Mouse (Mus musculus) embryo, embryonic 10.5 days (tissue): ENCODE results near the gene Osbpl9.

Source experiments
- DNase-seq: peaks from one replicate; pipeline ENCODE4 v3.0.0-alpha.2; 2015; ENCODE audit warnings: low spot score

The Osbpl9 gene

DNA sequence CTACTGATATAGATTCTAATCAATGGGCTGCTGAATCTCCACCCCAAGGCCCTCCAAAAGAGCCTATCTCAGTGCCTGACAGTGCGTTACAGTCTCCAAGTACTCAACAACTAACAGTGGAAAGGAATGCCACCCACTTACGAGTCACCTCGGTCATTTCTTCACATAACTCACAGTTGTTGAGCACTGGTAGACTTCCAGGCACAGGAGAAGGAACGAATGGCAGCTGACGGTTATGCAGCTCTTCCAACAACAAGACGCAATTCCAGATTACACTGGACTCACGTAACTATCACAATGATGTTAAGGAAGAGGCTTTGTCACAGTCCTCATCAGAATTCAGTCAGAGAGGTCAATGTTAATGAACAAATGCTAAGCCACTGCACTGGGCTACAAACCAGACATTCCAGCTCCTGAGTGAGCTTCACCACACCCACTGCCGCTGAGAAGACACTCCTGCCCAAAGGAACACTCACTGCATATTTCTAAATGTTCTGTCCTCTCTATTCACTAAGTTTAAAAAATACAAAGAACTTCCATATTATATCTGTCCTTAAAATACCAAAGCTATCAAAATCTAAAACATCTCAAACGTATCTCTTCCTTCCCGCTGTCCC is 70.7 kb downstream of the Osbpl9 start:
- no peak for DNase-seq

DNA sequence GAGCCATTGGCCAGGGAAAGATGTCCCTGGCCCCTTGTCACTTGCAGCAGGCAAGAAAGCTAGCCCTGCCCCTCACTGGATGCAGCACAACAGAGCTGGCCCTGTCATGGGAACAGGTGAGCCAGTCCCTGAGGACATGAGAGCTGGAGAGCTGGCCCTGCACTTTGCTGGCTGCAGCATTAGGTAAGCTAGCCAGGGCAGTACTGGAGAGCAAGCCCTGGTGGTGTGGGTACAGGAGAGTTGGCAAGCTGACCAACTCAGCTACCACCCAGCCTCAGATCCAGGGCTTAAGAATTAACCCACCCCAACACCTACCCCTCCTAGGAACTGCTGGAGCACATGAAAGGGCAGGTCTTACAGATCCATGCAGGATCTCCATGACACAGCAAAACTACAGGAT is 73.1 kb downstream of the Osbpl9 start:
- no peak for DNase-seq

DNA sequence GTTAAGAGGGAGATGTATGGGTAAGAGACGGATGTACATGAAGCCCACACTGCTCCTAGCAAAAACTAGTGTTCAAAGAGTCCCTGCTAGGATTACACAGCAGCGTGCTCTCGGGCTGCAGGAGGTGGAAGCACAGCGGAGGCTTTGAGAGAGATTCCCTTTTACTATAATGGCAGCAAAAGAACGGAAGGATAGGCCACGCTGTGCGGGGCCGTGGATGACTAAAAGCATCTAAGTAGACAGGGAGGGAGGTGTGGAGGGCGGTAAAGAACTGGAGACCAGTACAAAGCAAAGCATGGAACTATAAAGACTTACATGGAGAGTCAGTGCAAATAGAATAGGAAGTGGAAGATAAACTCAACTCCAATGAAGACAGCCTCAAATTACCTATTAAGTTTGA is 74.1 kb downstream of the Osbpl9 start:
- DNase-seq: no peak

DNA sequence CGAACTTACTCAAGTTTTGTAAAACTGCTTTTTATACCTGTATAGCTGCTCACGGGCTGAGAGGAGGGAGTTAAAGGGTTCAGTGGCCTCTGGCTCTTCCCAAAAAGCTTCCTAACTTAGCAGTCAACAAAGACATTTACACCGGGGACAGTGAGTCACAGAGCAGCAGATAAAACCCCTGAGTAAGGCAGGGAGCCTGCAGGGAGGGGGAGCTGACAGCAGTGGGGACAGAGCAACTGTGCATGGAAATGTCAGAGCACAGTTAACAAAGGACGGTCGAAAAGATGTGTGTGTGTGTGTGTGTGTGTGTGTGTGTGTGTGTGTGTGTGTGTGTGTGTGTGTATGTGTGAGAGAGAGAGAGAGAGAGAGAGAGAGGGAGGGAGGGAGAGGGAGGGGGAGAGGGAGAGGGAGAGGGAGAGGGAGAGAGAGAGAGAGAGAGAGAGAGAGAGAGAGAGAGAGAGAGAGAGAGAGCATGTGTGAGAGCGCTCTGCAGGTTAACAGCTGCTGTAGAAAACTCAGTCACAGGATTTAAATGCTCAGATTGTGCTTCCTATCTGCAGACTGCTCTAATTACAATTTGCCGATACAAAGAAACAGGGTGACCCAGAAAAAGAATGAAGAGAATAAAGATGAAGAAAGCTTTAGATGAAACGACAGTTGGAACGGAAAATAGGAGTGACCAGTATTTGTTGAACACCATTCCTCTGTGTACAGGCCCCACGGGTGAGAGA is 75.1 kb downstream of the Osbpl9 start:
- no peak for DNase-seq

DNA sequence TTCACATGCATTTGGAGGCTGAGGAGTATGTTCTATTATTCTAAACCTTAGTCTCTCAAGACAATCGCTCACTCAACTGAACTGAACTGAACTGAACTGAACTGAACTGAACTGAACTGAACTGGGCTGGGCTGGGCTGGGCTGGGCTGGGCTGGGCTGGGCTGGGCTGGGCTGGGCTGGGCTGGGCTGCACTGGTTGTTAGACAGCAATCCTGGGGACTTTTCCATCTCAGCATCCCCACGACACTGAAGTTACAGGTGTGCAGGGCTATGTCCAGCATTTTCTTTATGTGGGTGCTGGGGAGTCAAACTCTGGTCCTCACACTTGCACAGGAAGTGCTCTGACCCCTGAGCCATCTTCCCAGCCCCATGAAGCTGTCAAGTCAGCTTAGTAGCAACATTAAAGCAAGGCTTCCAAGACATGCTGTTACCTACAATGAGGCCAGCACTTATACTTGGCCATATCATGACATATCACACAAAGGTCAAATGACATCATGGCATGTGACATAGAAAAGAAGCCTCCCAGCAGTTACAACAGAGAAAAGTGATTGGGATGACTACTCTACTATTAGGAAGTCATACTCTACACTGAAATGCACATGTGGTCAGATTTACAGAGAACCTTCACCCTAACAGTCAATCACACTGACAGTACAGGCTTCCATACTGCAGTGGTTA is 76.2 kb downstream of the Osbpl9 start:
- no peak for DNase-seq

GRCm38 (mm10) chr4:109122830-109123555 is 79.1 kb downstream of the Osbpl9 start:
- no peak for DNase-seq

DNA sequence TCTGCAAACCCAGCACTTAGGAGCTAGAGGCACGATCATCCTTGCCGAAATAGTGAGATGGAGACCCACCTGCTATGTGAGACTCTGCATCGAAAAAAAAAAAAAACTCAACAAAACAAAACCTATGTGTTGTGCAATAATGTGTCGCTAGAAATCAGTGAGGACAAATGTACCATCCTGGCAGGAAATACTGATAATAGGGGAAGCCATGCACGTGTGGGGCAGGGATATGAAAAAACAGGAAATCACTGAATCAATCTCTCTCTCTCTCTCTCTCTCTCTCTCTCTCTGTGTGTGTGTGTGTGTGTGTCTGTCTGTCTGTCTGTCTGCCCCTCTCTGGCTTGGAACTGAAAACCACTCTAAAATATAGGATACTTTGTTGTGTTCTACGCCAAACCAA is 81.3 kb downstream of the Osbpl9 start:
- no peak for DNase-seq

GRCm38 (mm10) chr4:109119641-109120125 is 82.4 kb downstream of the Osbpl9 start:
- no peak for DNase-seq

- DNase-seq: no peak
Observed at GRCm38 (mm10) chr4:109118327-109118659, 83.8 kb downstream of the Osbpl9 start.

DNA sequence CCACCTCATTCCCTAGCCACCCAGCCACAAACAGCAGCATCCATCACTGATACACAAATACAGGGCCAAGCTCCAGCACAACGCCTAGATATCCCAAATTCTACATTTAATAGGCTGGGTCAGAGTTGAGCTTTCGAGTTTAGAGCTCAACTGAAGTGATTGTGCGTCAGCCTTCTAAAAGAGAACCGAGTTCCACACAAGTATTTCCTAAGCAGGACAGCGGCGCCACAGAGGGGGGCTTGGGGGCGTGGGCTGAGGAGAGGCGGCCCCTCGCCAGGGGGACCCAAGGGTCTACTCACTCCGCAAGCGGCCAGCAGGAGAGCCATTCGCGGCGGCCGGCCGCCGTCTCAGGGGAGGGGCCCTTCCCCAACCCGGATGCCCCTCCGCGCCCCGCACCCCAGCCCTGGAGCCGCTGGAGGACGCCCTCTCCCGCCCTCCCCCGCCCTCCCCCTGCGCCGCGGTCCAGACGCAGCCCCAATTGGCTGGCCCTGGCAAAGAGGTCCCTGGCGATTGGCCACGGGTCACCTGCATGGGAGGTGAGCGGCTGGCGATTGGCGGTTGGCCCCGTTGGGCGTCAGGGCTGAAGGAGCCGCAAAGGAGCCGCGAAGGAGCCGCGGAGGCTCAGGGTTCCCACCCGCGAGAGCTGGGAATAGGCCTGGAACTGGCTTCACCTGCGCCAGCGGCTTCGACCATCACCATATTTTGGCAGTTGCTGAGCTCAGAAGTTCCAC is 84.3 kb downstream of the Osbpl9 start:
- peak; percentile 94 for DNase-seq

- peak; percentile 22 for DNase-seq
Observed at GRCm38 (mm10) chr4:109116938-109117337, 85.1 kb downstream of the Osbpl9 start.

- no peak for DNase-seq
Observed at GRCm38 (mm10) chr4:109116494-109116893, 85.6 kb downstream of the Osbpl9 start.

DNA sequence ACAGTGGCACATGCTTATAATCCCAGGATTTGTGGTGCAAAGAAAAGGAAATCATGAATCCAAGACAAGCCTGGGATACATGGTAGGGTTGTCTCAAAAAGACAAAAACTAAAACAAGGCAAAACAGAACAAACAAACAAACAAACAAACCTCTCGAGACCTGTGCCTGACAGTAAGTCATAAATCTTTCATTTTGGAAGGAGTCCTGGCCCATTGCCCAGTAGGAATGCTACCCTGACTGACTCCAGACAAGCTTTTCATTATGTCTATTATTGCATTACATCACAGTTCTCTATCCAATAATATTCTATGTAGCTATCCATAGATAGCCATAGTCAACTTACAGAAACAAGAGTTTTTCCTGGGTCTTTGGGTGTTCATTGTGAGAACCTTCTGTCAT is 86.3 kb downstream of the Osbpl9 start:
- no peak for DNase-seq

DNA sequence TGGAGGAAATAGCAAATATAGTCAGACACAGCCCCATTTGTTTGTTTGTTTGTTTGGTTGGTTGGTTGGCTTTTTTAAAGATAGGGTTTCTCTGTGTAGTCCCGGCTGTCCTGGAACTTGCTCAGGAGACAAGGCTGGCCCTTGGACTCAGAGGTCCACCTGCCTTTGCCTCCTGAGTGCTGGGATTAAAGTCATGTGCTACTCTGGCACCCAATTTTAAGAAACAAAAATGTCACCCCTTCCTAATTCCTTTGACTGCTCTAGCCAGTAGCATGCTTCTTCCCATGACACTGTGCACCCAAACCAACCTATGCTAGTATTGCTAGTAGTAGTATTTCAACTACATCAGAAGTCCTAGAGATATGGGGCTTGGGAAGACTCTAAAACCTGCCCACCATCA is 87.8 kb downstream of the Osbpl9 start:
- no peak for DNase-seq

GRCm38 (mm10) chr4:109112915-109113505 is 89.1 kb downstream of the Osbpl9 start:
- DNase-seq: no peak

- DNase-seq: no peak
Observed at GRCm38 (mm10) chr4:109110978-109111377, 91.1 kb downstream of the Osbpl9 start.

DNA sequence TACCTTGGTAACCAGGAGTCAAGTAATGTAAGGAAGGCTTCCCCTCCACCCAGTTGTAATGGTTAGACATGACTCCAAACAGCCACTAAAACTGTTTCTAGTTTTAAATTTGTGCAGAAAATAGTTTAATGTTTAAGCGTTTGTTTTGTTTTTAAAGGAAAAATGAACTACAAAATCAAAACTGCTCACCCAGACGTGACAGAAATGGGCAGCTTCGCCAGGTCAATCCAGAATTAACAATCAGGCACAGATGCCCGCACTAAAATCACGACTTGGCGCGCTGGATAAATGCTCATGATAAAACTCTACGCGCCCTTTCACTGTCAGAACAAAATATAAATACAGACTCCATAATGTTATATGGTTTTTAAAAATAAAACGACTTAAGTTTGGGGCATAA is 92.4 kb downstream of the Osbpl9 start:
- DNase-seq: no peak

DNA sequence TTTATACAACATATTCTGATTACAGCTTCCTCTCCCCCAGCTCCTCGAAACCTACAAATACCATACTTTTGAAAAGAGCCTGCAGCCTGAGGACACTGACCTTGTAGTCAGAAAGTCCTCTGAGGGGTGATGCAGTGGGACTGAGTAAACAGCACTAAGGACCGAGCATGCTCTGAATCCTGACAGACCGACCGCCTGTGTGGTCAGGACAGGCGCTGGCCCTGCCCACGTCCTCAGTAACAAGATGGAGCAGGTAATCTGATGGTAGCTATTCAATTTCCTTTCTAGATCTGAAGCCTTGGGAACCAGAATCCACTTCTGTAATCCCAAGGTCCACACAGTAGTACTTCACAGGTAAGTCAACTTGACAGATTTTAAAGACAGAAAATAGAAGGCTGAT is 93.1 kb downstream of the Osbpl9 start:
- DNase-seq: no peak

DNA sequence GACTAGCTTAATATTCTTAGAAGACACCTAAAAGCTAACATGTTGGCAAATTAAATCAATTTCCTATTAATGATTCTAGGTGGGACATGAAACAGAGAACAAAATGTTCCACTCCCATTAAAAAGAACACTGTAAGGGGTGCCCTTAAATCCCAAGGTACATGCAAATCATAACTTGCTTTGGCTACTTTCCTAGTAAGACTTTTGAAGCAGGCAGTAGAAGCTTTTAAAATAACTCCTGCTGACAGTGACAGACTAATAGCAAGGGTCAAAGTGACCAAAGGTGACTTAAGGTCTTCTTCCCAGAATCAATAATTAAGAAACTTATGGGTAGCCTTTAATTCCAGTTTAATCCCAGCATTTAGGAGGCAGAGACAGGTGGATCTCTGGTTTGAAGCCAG is 95.5 kb downstream of the Osbpl9 start:
- no peak for DNase-seq

DNA sequence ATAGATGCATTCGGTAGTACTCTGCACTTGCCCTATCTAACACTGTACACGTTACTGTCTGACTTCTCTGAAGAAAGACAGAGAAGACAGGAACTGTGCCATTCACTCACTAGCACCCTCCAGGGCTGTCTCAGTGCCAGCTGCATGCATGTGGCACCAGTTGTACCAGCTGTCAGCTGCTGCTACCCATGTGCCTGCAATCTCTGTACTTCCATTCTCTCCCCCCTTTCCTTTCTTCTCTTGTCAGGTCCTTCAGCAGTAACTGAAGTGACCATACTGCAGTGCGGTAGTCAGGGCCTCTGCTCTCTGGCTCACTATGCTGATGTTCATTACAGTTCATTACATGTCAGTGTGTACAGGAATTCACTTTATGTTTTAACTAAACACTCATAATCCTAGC is 96.0 kb downstream of the Osbpl9 start:
- DNase-seq: no peak

GRCm38 (mm10) chr4:109105254-109105653 is 96.8 kb downstream of the Osbpl9 start:
- DNase-seq: no peak
